Comparison of ENCODE assay signal across 8 mouse cellular contexts in the genomic region with DNA sequence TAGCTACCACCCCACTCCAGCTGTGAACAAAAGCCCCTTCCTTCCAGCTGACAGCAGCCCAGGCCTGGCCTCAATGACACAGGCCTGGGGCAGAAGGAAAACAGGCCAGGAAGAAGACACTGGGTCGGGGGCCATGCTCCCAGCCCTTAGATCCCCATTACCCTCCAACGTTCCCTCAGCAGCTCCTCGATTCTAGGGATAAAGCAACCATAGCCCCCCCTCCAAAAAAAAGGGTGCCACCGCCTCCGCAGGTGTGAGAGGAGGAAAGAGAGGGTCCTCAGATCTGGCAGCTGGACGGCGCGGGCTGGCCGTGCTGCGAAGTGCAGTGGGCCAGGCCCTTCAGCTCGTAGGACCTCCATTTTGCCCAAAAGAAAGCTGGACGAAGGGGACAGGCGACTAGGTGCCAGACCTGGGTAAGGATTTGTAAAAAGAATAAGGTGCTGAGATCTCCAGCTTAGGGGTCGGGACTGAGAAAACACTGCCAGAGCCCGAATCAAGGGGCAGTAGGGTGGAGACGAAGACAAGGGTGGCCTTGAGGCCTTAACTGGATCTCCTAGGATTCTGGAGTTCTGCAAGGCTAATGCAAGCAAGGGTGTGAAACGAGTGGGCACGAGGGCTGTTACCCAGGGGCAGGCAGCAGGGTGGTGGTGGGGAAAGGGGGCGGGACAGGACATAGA. TPM values are rescaled to one million over a fixed set of nuclear protein-coding genes. Genes with fewer than 3 reads are reported as not detected.
DNase-seq lines count a peak whose midpoint lies in the region; ATAC-seq and TF ChIP-seq lines count a peak whose summit lies in the region.

No protein-coding gene starts in this region.

- peak overlapping the region; percentile 90 for H3K4me2 ChIP-seq in forebrain, embryonic 16.5 days (ENCODE audit: low read length)
- H3K4me2 ChIP-seq in limb, embryonic 12.5 days: peak overlapping the region; percentile 99
- H3K4me2 ChIP-seq in neural tube, embryonic 12.5 days (replicated peaks): peak overlapping the region; percentile 91

- peak overlapping the region; percentile 99 for H3K4me3 ChIP-seq in testis, adult 2 months (ENCODE audit: control insufficient read depth, low read depth, low read length)
- H3K4me3 ChIP-seq in forebrain, embryonic 16.5 days (replicated peaks; ENCODE audit: low read length): peak overlapping the region; percentile 81
- peak overlapping the region; percentile 90 for H3K4me3 ChIP-seq in limb, embryonic 12.5 days (replicated peaks)
- H3K4me3 ChIP-seq in neural tube, embryonic 12.5 days: peak overlapping the region; percentile 93

- H3K27ac ChIP-seq in testis, adult 2 months (ENCODE audit: control insufficient read depth, insufficient read depth, low read depth, low read length): peak overlapping the region; percentile 85
- H3K27ac ChIP-seq in forebrain, embryonic 16.5 days (ENCODE audit: low read length): peak overlapping the region; percentile 97
- peak overlapping the region; percentile 94 for H3K27ac ChIP-seq in limb, embryonic 12.5 days
- peak overlapping the region; percentile 95 for H3K27ac ChIP-seq in neural tube, embryonic 12.5 days

- H3K9me3 ChIP-seq in forebrain, embryonic 16.5 days (ENCODE audit: control insufficient read depth, low read length): no peaks in the 10 kb centered on the region
- no peaks in the 10 kb centered on the region for H3K9me3 ChIP-seq in limb, embryonic 12.5 days
- no peaks in the 10 kb centered on the region for H3K9me3 ChIP-seq in neural tube, embryonic 12.5 days

- H3K27me3 ChIP-seq in testis, adult 2 months (ENCODE audit: control insufficient read depth, insufficient read depth, low read length): no peaks in the 10 kb centered on the region
- no peaks in the 10 kb centered on the region for H3K27me3 ChIP-seq in forebrain, embryonic 16.5 days (replicated peaks; ENCODE audit: control insufficient read depth, insufficient read depth, low read length)
- no peaks in the 10 kb centered on the region for H3K27me3 ChIP-seq in limb, embryonic 12.5 days
- H3K27me3 ChIP-seq in neural tube, embryonic 12.5 days (replicated peaks): no peaks in the 10 kb centered on the region

- TF ChIP-seq CTCF in testis, adult 2 months (IDR thresholded peaks at IDR 0.05; ENCODE audit: control insufficient read depth, insufficient read depth, insufficient replicate concordance, low read depth, low read length): no peak

- TF ChIP-seq POLR2A in testis, adult 2 months (IDR thresholded peaks at IDR 0.05; ENCODE audit: control insufficient read depth, low read depth, low read length): no peak

- peak overlapping the region; percentile 92 for H3K9ac ChIP-seq in forebrain, embryonic 16.5 days (replicated peaks; ENCODE audit: low read depth, low read length)
- peak overlapping the region; percentile 90 for H3K9ac ChIP-seq in limb, embryonic 12.5 days (replicated peaks)
- H3K9ac ChIP-seq in neural tube, embryonic 12.5 days: peak overlapping the region; percentile 91

- H3K36me3 ChIP-seq in testis, adult 2 months (ENCODE audit: control insufficient read depth, insufficient read depth, low read length): no peaks in the 10 kb centered on the region; the same call in 1 of the 2 replicates
- H3K36me3 ChIP-seq in forebrain, embryonic 16.5 days (ENCODE audit: control insufficient read depth, insufficient read depth): peaks cover 22% of the 10 kb centered on the region
- peaks cover 30% of the 10 kb centered on the region for H3K36me3 ChIP-seq in limb, embryonic 12.5 days
- H3K36me3 ChIP-seq in neural tube, embryonic 12.5 days: peaks cover 26% of the 10 kb centered on the region

- H3K4me1 ChIP-seq in testis, adult 2 months (ENCODE audit: control insufficient read depth, insufficient read depth, low read length): peaks cover 15% of the 10 kb centered on the region
- H3K4me1 ChIP-seq in forebrain, embryonic 16.5 days (replicated peaks; ENCODE audit: control insufficient read depth, insufficient read depth, low read length): peaks cover 17% of the 10 kb centered on the region
- H3K4me1 ChIP-seq in limb, embryonic 12.5 days (replicated peaks): peaks cover 26% of the 10 kb centered on the region
- peaks cover 27% of the 10 kb centered on the region for H3K4me1 ChIP-seq in neural tube, embryonic 12.5 days

- no peak for ATAC-seq in cerebellum, adult (ENCODE audit: insufficient number of reproducible peaks, low FRiP score, low TSS enrichment)
- no peak; the same call in 1 of the 2 replicates for ATAC-seq in forebrain, embryonic 16.5 days
- no peak for ATAC-seq in limb, embryonic 12.5 days (ENCODE audit: insufficient number of reproducible peaks, insufficient read depth, low FRiP score, low TSS enrichment, low read depth)
- no peak for ATAC-seq in neural tube, embryonic 12.5 days (ENCODE audit: low FRiP score, low read depth)

- WGBS in forebrain, embryonic 16.5 days: under 1% methylated on average over 19 of the region's 19 CpGs
- under 1% methylated on average over 19 of the region's 19 CpGs for WGBS in limb, embryonic 12.5 days
- under 1% methylated on average over 19 of the region's 19 CpGs for WGBS in neural tube, embryonic 12.5 days

- peak; percentile 29 to 53 for DNase-seq in cerebellum, adult 18-20 months
- DNase-seq in testis, postnatal 14 days (ENCODE audit: low spot score): no peak
- no peak for DNase-seq in gastrocnemius, adult 8-10 months (ENCODE audit: low spot score in 2 of 2)

RNA-seq across cellular contexts. Expression of a gene that starts 0.8 kb away (rescaled TPM):
- not detected in 2 replicates for polyA plus RNA-seq in testis, adult 2 months (2012; rRNA removed)
- not detected in 2 replicates for polyA plus RNA-seq in forebrain, embryonic 16.5 days (2015; fragmentation: Nextera tagmentation; extraction: Ambion mirVana)
- 0.71 TPM in 1 of 2 replicates, not detected in the other for polyA plus RNA-seq in limb, embryonic 12.5 days (2016; fragmentation: Nextera tagmentation; extraction: Ambion mirVana)
- not detected in 2 replicates for polyA plus RNA-seq in neural tube, embryonic 12.5 days (2016; fragmentation: Nextera tagmentation; extraction: Ambion mirVana)
- total RNA-seq in gastrocnemius, adult 8-10 months (2022): not detected

RNA-seq across cellular contexts. Expression of a gene that starts 1.0 kb away (rescaled TPM):
- 369 and 402 TPM in 2 replicates for polyA plus RNA-seq in testis, adult 2 months (2012; rRNA removed)
- 498 and 517 TPM in 2 replicates for polyA plus RNA-seq in forebrain, embryonic 16.5 days (2015; fragmentation: Nextera tagmentation; extraction: Ambion mirVana)
- polyA plus RNA-seq in limb, embryonic 12.5 days (2016; fragmentation: Nextera tagmentation; extraction: Ambion mirVana): 337 and 349 TPM in 2 replicates
- polyA plus RNA-seq in neural tube, embryonic 12.5 days (2016; fragmentation: Nextera tagmentation; extraction: Ambion mirVana): 468 and 494 TPM in 2 replicates
- total RNA-seq in gastrocnemius, adult 8-10 months (2022): 100 to 1,000 TPM; 118 to 137 (median 128) TPM

RNA-seq across cellular contexts. Expression of a gene that starts 13.9 kb away (rescaled TPM):
- 11.5 and 12.0 TPM in 2 replicates for polyA plus RNA-seq in testis, adult 2 months (2012; rRNA removed)
- 16.5 and 20.2 TPM in 2 replicates for polyA plus RNA-seq in forebrain, embryonic 16.5 days (2015; fragmentation: Nextera tagmentation; extraction: Ambion mirVana)
- polyA plus RNA-seq in limb, embryonic 12.5 days (2016; fragmentation: Nextera tagmentation; extraction: Ambion mirVana): 17.0 and 17.7 TPM in 2 replicates
- polyA plus RNA-seq in neural tube, embryonic 12.5 days (2016; fragmentation: Nextera tagmentation; extraction: Ambion mirVana): 17.6 and 19.4 TPM in 2 replicates
- 10 to 100 TPM; 21.2 to 25.5 (median 22.6) TPM for total RNA-seq in gastrocnemius, adult 8-10 months (2022)

RNA-seq across cellular contexts. Expression of a gene that starts 21.0 kb away (rescaled TPM):
- polyA plus RNA-seq in testis, adult 2 months (2012; rRNA removed): 0.25 TPM in 2 replicates
- 254 and 298 TPM in 2 replicates for polyA plus RNA-seq in forebrain, embryonic 16.5 days (2015; fragmentation: Nextera tagmentation; extraction: Ambion mirVana)
- polyA plus RNA-seq in limb, embryonic 12.5 days (2016; fragmentation: Nextera tagmentation; extraction: Ambion mirVana): 0.68 TPM in 1 of 2 replicates, not detected in the other
- 109 and 118 TPM in 2 replicates for polyA plus RNA-seq in neural tube, embryonic 12.5 days (2016; fragmentation: Nextera tagmentation; extraction: Ambion mirVana)
- total RNA-seq in gastrocnemius, adult 8-10 months (2022): not detected

RNA-seq across cellular contexts. Expression of a gene that starts 30.0 kb away (rescaled TPM):
- 10.2 and 12.7 TPM in 2 replicates for polyA plus RNA-seq in testis, adult 2 months (2012; rRNA removed)
- polyA plus RNA-seq in forebrain, embryonic 16.5 days (2015; fragmentation: Nextera tagmentation; extraction: Ambion mirVana): 66.8 and 74.7 TPM in 2 replicates
- 48.0 and 52.7 TPM in 2 replicates for polyA plus RNA-seq in limb, embryonic 12.5 days (2016; fragmentation: Nextera tagmentation; extraction: Ambion mirVana)
- polyA plus RNA-seq in neural tube, embryonic 12.5 days (2016; fragmentation: Nextera tagmentation; extraction: Ambion mirVana): 65.4 and 71.0 TPM in 2 replicates
- total RNA-seq in gastrocnemius, adult 8-10 months (2022): 10 to 100 TPM; 10.5 to 11.7 (median 11.2) TPM

Comparison
In these comparisons a context has a peak if more than half of its experiments do, and no peak if none do; other contexts are left out.
1. DNase-seq: peak in cerebellum, adult 18-20 months (2 of 2); none in testis, postnatal 14 days (single experiment) and gastrocnemius, adult 8-10 months (0 of 2).
2. Peak in every context shown above with its lines, with median percentiles within 50 percentile points of each other: H3K27ac ChIP-seq, H3K4me3 ChIP-seq, H3K4me2 ChIP-seq and H3K9ac ChIP-seq.